Mouse (Mus musculus) layer of hippocampus, postnatal 14 days (tissue): ENCODE measurements around the gene Rara. TPM values are rescaled to one million over a fixed set of nuclear protein-coding genes. Genes with fewer than 3 reads are reported as not detected.
"Not testable (repeated sequence)": the region's sequence is repeated elsewhere in the genome, so short reads cannot be mapped to it uniquely, and the experiment has no call there.

Experiments used
- DNase-seq, 2 experiments: peaks; one replicate each; pipeline ENCODE4 v3.0.0; 2021 to 2022; ENCODE audit warnings: low spot score in 2 of 2, mixed read lengths in 1 of 2
- total RNA-seq, 2 experiments: library from RNA; stranded (reverse); gene quantifications; 2 replicates each; pipeline ENCODE4 v1.2.3; 2021

Gene Rara
- total RNA-seq, 2 experiments from 2014 or later: 20.2 to 20.3 TPM

- DNase-seq: no peak
Observed at GRCm38 (mm10) chr11:98985542-98985941, 57.9 kb downstream of the Rara start.

- not testable (repeated sequence) for DNase-seq
Observed at GRCm38 (mm10) chr11:98988260-98988659, 60.6 kb downstream of the Rara start.

- no peak for DNase-seq
Observed at GRCm38 (mm10) chr11:98990866-98991265, 63.2 kb downstream of the Rara start.

GRCm38 (mm10) chr11:98995987-98996386 is 68.4 kb downstream of the Rara start:
- no peak for DNase-seq

GRCm38 (mm10) chr11:98997659-98998058 is 70.0 kb downstream of the Rara start:
- DNase-seq: no peak

- DNase-seq: no peak
Observed at GRCm38 (mm10) chr11:98998776-98999175, 71.2 kb downstream of the Rara start.

- no peak for DNase-seq
Observed at GRCm38 (mm10) chr11:98999243-98999642, 71.6 kb downstream of the Rara start.

GRCm38 (mm10) chr11:99006788-99007187 is 79.2 kb downstream of the Rara start:
- no peak for DNase-seq

GRCm38 (mm10) chr11:99010124-99010523 is 82.5 kb downstream of the Rara start:
- no peak for DNase-seq

- DNase-seq: no peak
Observed at GRCm38 (mm10) chr11:99010706-99011105, 83.1 kb downstream of the Rara start.

GRCm38 (mm10) chr11:99013856-99014255 is 86.2 kb downstream of the Rara start:
- no peak for DNase-seq

- no peak for DNase-seq
Observed at GRCm38 (mm10) chr11:99019844-99020243, 92.2 kb downstream of the Rara start.

- DNase-seq: no peak
Observed at GRCm38 (mm10) chr11:99022384-99022933, 94.8 kb downstream of the Rara start.

- no peak for DNase-seq
Observed at GRCm38 (mm10) chr11:99023094-99023493, 95.5 kb downstream of the Rara start.

GRCm38 (mm10) chr11:99023500-99024467 is 96.2 kb downstream of the Rara start, which contains the start of gene Top2a:
Top2a (minus strand) TSS chr11:99024189.
- DNase-seq: peak; percentile 99 to 100

Other genes starting within 250 kb of the Rara start
- 100 to 1,000 TPM; 122 to 126 TPM for gene Psmd3, start 245.3 kb upstream of the Rara start, total RNA-seq
- not detected for gene Csf3, start 226.6 kb upstream of the Rara start, total RNA-seq
- 100 to 1,000 TPM; 109 to 110 TPM for gene Med24, start 198.4 kb upstream of the Rara start, total RNA-seq
- 1,000 to 10,000 TPM; 1,264 to 1,291 TPM for gene Thra, start 187.2 kb upstream of the Rara start, total RNA-seq
- 10 to 100 TPM; 53.3 to 65.3 TPM for gene Nr1d1, start 152.5 kb upstream of the Rara start, total RNA-seq
- 100 to 1,000 TPM; 149 to 161 TPM for gene Msl1, start 132.3 kb upstream of the Rara start, total RNA-seq
- gene Casc3, start 122.9 kb upstream of the Rara start, total RNA-seq: 10 to 100 TPM; 56.7 to 59.7 TPM
- 100 to 1,000 TPM; 159 to 165 TPM for gene Rapgefl1, start 91.0 kb upstream of the Rara start, total RNA-seq
- 10 to 100 TPM; 35.8 to 43.8 TPM for gene Wipf2, start 64.2 kb upstream of the Rara start, total RNA-seq
- under 1 TPM; 0.81 to 0.97 TPM for gene Cdc6, start 20.0 kb upstream of the Rara start, total RNA-seq
- gene Gjd3, start 55.2 kb downstream of the Rara start, total RNA-seq: 1 to 10 TPM; 2.2 TPM
- 1 to 10 TPM; 8.1 to 9.8 TPM for gene Top2a, start 96.4 kb downstream of the Rara start, total RNA-seq
- 100 to 1,000 TPM in 1 of 2 experiments, 10 to 100 TPM in 1; 93.6 to 121 TPM for gene Igfbp4, start 113.4 kb downstream of the Rara start, total RNA-seq
- under 1 TPM; 0.09 to 0.21 TPM for gene Tns4, start 161.5 kb downstream of the Rara start, total RNA-seq
- not detected for gene Ccr7, start 227.3 kb downstream of the Rara start, total RNA-seq